Mouse (Mus musculus): ENCODE measurements at regions not wholly inside any gene's neighbourhood (a gene's known extent, or its start where the extent isn't known, plus 50 kb on each side); places are given as distances from the start of the nearest gene placed in this dataset.
A peak's percentile ranks its signal among the peaks of the same experiment; 100 is the strongest.

GRCm38 (mm10) chr1:88586128-88586527 is 76.3 kb upstream of the Glrp1 start:
- ATAC-seq (ENCODE audit: low read depth) = no peak
- WGBS (ENCODE audit: insufficient replicate concordance) = 45% methylated on average over 2 of the region's 2 CpGs
- H3K4me3 ChIP-seq (ENCODE audit: low read depth, low read length) = no peak overlapping the region
- H3K36me3 ChIP-seq (ENCODE audit: control insufficient read depth, insufficient read depth) = no peaks in the 10 kb centered on the region
- no peaks in the 10 kb centered on the region for H3K27me3 ChIP-seq (ENCODE audit: control insufficient read depth, insufficient read depth, low read depth, low read length)
- no peak overlapping the region for H3K9ac ChIP-seq (ENCODE audit: low read depth, low read length)
- no peaks in the 10 kb centered on the region for H3K9me3 ChIP-seq (replicated peaks; ENCODE audit: control insufficient read depth, low read length)
- H3K4me2 ChIP-seq (ENCODE audit: low read depth, low read length) = no peak overlapping the region
- no peaks in the 10 kb centered on the region for H3K4me1 ChIP-seq (ENCODE audit: control insufficient read depth, low read depth, low read length)
- no peak overlapping the region for H3K27ac ChIP-seq (ENCODE audit: low read length)

DNA sequence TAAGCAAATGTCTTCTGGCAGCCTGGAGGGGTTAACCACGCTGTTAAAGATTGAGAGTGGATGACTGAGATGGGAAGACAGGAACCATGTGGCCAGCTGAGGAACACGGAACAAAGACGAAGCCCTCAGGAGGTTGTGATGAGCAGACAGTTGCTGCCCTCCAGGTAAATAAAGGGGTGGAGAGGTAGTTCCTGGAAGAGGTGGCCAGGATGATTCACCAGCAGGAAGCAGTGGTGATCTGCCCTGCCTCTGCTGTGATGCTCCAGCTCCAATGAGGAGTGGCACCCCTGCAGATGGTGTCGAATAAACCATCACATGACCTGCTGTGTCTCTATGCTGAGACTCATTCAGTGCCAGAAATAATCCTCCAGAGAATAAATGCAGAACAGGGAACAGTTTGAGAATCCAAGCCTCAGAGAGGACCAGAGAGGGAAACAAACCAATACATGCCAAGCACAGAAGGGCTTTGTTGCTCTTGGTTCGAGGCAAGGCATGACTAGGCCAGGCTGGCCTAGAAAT is 74.7 kb upstream of the Glrp1 start:
- no peaks in the 10 kb centered on the region for H3K36me3 ChIP-seq (ENCODE audit: control insufficient read depth, insufficient read depth)
- no peak overlapping the region for H3K27ac ChIP-seq (ENCODE audit: low read length)
- H3K4me2 ChIP-seq (ENCODE audit: low read depth, low read length) = no peak overlapping the region
- ATAC-seq (ENCODE audit: low read depth) = no peak
- H3K27me3 ChIP-seq (ENCODE audit: control insufficient read depth, insufficient read depth, low read depth, low read length) = no peaks in the 10 kb centered on the region
- 45% methylated on average over 5 of the region's 5 CpGs for WGBS (ENCODE audit: insufficient replicate concordance)
- no peaks in the 10 kb centered on the region for H3K4me1 ChIP-seq (ENCODE audit: control insufficient read depth, low read depth, low read length)
- no peaks in the 10 kb centered on the region for H3K9me3 ChIP-seq (replicated peaks; ENCODE audit: control insufficient read depth, low read length)
- H3K9ac ChIP-seq (ENCODE audit: low read depth, low read length) = no peak overlapping the region
- H3K4me3 ChIP-seq (ENCODE audit: low read depth, low read length) = no peak overlapping the region

DNA sequence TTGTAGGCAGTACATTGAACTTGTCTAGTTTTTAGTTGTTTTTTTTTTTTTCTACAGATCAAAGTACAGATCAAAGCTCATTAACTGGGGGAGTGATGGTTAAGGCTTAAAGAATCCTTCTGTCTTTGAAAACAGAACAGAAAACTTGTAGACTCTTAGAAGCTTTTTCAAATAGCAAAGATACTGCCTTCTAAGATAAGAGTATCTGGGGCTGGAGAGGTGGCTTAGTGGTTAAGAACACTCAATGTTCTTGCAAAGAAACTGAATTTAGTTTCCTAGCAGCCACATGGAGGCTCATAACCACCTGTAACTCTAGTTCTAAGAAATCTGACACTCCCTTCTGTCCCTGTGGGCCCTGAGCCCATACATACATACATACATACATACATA is 68.4 kb upstream of the Glrp1 start:
- no peaks in the 10 kb centered on the region for H3K36me3 ChIP-seq (ENCODE audit: control insufficient read depth, insufficient read depth)
- H3K4me3 ChIP-seq (ENCODE audit: low read depth, low read length) = no peak overlapping the region
- no peak for ATAC-seq (ENCODE audit: low read depth)

DNA sequence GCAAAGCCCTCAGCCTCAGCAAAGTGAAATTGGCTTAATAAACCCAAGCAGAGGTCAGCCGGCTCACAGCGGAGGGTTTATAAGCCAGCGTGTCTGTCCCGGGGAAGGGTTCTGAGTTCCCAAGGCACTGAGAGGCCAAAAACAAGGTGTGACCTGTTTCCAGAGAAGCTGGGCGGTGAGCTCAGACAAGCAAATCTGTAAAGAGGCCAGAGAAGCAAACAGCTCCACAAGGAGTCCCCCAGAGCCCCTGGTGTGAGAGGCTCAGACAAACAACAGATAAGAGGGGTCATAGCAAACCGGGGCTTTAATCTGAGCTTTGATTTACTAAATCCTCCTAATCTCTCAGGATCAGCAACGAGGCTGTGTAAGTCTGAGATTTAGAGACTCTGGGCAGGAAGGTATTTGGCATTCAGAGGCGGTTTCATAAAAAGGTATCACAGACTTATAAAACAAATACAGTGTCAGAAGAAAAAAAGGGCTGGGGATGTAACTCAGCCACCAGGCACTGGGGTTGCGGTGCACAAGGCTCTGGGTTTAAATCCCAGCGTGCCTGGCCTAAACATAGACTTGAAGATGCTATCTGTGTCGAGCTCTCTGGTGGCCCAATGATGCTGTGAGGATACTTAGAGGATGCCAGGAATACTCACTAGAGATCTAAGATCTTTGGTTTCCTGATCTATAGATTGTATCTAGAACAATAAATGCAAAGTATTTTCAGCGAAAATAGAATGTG is 67.8 kb upstream of the Glrp1 start:
- no peaks in the 10 kb centered on the region for H3K27me3 ChIP-seq (ENCODE audit: control insufficient read depth, insufficient read depth, low read depth, low read length)
- no peak overlapping the region for H3K9ac ChIP-seq (ENCODE audit: low read depth, low read length)
- no peaks in the 10 kb centered on the region for H3K36me3 ChIP-seq (ENCODE audit: control insufficient read depth, insufficient read depth)
- H3K4me3 ChIP-seq (ENCODE audit: low read depth, low read length) = no peak overlapping the region
- no peak overlapping the region for H3K27ac ChIP-seq (ENCODE audit: low read length)
- no peak for ATAC-seq (ENCODE audit: low read depth)
- H3K4me1 ChIP-seq (ENCODE audit: control insufficient read depth, low read depth, low read length) = peaks cover 4% of the 10 kb centered on the region
- H3K9me3 ChIP-seq (replicated peaks; ENCODE audit: control insufficient read depth, low read length) = no peaks in the 10 kb centered on the region
- H3K4me2 ChIP-seq (ENCODE audit: low read depth, low read length) = no peak overlapping the region
- WGBS (ENCODE audit: insufficient replicate concordance) = 54% methylated on average over 12 of the region's 12 CpGs

More for the DNA sequence above, 68.4 kb upstream of the Glrp1 start:
- Histone ChIP-seq H3K9me3 (replicated peaks; ENCODE audit: control insufficient read depth, low read length) (no peaks in the 10 kb centered on the region), H3K9ac (ENCODE audit: low read depth, low read length) (no peak overlapping the region), H3K4me2 (ENCODE audit: low read depth, low read length) (no peak overlapping the region), H3K4me1 (ENCODE audit: control insufficient read depth, low read depth, low read length) (peaks cover 4% of the 10 kb centered on the region), H3K27me3 (ENCODE audit: control insufficient read depth, insufficient read depth, low read depth, low read length) (no peaks in the 10 kb centered on the region), H3K27ac (ENCODE audit: low read length) (no peak overlapping the region)

DNA sequence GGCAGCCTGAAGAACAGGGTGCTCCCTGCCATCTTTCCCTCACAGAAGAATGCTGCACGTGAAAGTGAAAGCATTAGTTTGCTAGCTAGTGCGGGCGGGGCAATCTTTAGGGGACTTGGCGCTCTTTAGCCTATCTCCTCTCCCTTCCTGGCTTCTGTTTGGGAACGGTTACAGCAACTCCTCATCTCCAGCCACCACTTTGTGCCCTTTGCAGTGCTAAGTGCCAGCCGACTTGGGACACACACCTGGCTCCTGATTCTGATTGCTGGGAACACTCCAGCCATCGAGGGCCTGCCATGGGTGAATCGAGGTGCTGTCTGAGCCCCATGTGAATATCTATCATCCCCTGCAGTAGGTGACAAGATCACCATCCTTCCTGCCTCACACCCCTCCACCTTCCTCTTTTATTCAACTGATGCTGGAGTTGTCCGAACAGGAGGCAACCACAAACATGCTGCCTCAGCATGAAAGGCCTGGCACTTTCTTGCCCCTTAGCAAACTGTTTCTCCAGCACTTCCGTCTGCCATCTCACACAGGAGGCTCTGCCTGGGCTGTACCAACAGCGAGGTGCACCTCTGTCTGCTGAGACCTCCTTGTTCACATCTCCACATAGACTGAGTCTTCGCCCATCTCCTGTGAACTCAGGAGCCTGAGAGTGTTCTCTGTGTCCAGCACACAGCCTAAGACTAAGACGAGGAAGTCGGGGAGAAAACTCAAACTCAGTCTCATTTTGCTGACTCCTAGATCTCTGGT is 66.2 kb upstream of the Glrp1 start:
- Histone ChIP-seq H3K36me3 (ENCODE audit: control insufficient read depth, insufficient read depth) (no peaks in the 10 kb centered on the region), H3K4me1 (ENCODE audit: control insufficient read depth, low read depth, low read length) (peaks cover 4% of the 10 kb centered on the region), H3K27ac (ENCODE audit: low read length) (no peak overlapping the region), H3K9me3 (replicated peaks; ENCODE audit: control insufficient read depth, low read length) (no peaks in the 10 kb centered on the region), H3K4me3 (ENCODE audit: low read depth, low read length) (peak overlapping the region; percentile 28), H3K27me3 (ENCODE audit: control insufficient read depth, insufficient read depth, low read depth, low read length) (no peaks in the 10 kb centered on the region), H3K4me2 (ENCODE audit: low read depth, low read length) (peak overlapping the region; percentile 26), H3K9ac (ENCODE audit: low read depth, low read length) (no peak overlapping the region; the same call in 1 of the 2 replicates)
- WGBS (ENCODE audit: insufficient replicate concordance) = 21% methylated on average over 14 of the region's 14 CpGs
- ATAC-seq (ENCODE audit: low read depth) = no peak

- 56% methylated on average over 4 of the region's 4 CpGs for WGBS (ENCODE audit: insufficient replicate concordance)
- peaks cover 4% of the 10 kb centered on the region for H3K4me1 ChIP-seq (ENCODE audit: control insufficient read depth, low read depth, low read length)
- no peak overlapping the region for H3K4me2 ChIP-seq (ENCODE audit: low read depth, low read length)
- no peaks in the 10 kb centered on the region for H3K9me3 ChIP-seq (replicated peaks; ENCODE audit: control insufficient read depth, low read length)
- H3K4me3 ChIP-seq (ENCODE audit: low read depth, low read length) = no peak overlapping the region
- no peaks in the 10 kb centered on the region for H3K27me3 ChIP-seq (ENCODE audit: control insufficient read depth, insufficient read depth, low read depth, low read length)
- no peak for ATAC-seq (ENCODE audit: low read depth)
- H3K9ac ChIP-seq (ENCODE audit: low read depth, low read length) = no peak overlapping the region
- H3K36me3 ChIP-seq (ENCODE audit: control insufficient read depth, insufficient read depth) = no peaks in the 10 kb centered on the region
- no peak overlapping the region for H3K27ac ChIP-seq (ENCODE audit: low read length)
These were observed 65.4 kb upstream of the Glrp1 start for GRCm38 (mm10) chr1:88575291-88575690.

GRCm38 (mm10) chr1:88572161-88572560 is 62.3 kb upstream of the Glrp1 start:
- ATAC-seq (ENCODE audit: low read depth) = no peak
- no peaks in the 10 kb centered on the region for H3K9me3 ChIP-seq (replicated peaks; ENCODE audit: control insufficient read depth, low read length)
- no peaks in the 10 kb centered on the region for H3K36me3 ChIP-seq (ENCODE audit: control insufficient read depth, insufficient read depth)
- peaks cover 4% of the 10 kb centered on the region for H3K4me1 ChIP-seq (ENCODE audit: control insufficient read depth, low read depth, low read length)
- H3K27me3 ChIP-seq (ENCODE audit: control insufficient read depth, insufficient read depth, low read depth, low read length) = no peaks in the 10 kb centered on the region
- no peak overlapping the region for H3K9ac ChIP-seq (ENCODE audit: low read depth, low read length)
- WGBS (ENCODE audit: insufficient replicate concordance) = 71% methylated on average over 13 of the region's 13 CpGs
- no peak overlapping the region for H3K4me2 ChIP-seq (ENCODE audit: low read depth, low read length)
- H3K27ac ChIP-seq (ENCODE audit: low read length) = no peak overlapping the region
- no peak overlapping the region for H3K4me3 ChIP-seq (ENCODE audit: low read depth, low read length)

- 64% methylated on average over 6 of the region's 6 CpGs for WGBS (ENCODE audit: insufficient replicate concordance)
- Histone ChIP-seq H3K9ac (ENCODE audit: low read depth, low read length) (no peak overlapping the region), H3K9me3 (replicated peaks; ENCODE audit: control insufficient read depth, low read length) (no peaks in the 10 kb centered on the region), H3K4me2 (ENCODE audit: low read depth, low read length) (no peak overlapping the region), H3K27ac (ENCODE audit: low read length) (no peak overlapping the region), H3K27me3 (ENCODE audit: control insufficient read depth, insufficient read depth, low read depth, low read length) (no peaks in the 10 kb centered on the region), H3K4me3 (ENCODE audit: low read depth, low read length) (no peak overlapping the region), H3K36me3 (ENCODE audit: control insufficient read depth, insufficient read depth) (no peaks in the 10 kb centered on the region), H3K4me1 (ENCODE audit: control insufficient read depth, low read depth, low read length) (no peaks in the 10 kb centered on the region; the same call in 1 of the 2 replicates)
- no peak for ATAC-seq (ENCODE audit: low read depth)
These were observed 58.7 kb upstream of the Glrp1 start for GRCm38 (mm10) chr1:88568447-88569053.

DNA sequence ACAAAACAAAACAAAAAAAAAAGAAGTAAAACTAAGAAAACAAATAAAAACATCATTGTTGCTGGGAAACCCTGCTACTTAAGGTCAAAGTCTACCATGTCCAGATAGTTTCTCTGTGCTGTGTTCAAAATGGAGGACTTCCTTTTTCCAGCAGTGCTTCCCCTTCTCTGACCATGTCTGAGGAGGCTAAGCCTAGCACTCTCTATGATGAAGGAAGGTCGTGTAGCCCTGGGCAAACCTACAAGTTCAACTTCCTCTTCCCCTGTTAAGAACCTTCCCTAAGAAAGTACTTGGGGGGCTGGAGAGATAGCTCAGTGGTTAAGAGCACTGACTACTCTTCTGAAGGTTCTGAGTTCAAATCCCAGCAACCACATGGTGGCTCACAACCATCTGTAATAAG is 57.3 kb upstream of the Glrp1 start:
- Histone ChIP-seq H3K9me3 (replicated peaks; ENCODE audit: control insufficient read depth, low read length) (no peaks in the 10 kb centered on the region), H3K4me2 (ENCODE audit: low read depth, low read length) (no peak overlapping the region), H3K9ac (ENCODE audit: low read depth, low read length) (no peak overlapping the region), H3K36me3 (ENCODE audit: control insufficient read depth, insufficient read depth) (no peaks in the 10 kb centered on the region), H3K4me1 (ENCODE audit: control insufficient read depth, low read depth, low read length) (no peaks in the 10 kb centered on the region; the same call in 1 of the 2 replicates), H3K27ac (ENCODE audit: low read length) (no peak overlapping the region), H3K27me3 (ENCODE audit: control insufficient read depth, insufficient read depth, low read depth, low read length) (no peaks in the 10 kb centered on the region), H3K4me3 (ENCODE audit: low read depth, low read length) (no peak overlapping the region)
- ATAC-seq (ENCODE audit: low read depth) = peak; percentile 27; the same call in 1 of the 2 replicates
- WGBS (ENCODE audit: insufficient replicate concordance) = 14% methylated on average over 1 of the region's 1 CpGs

Data from liver, embryonic 16.5 days (tissue).